Mouse (Mus musculus): ENCODE results near the gene Lasp1.

- TF ChIP-seq CTCF (conservative IDR thresholded peaks at IDR 0.05 in 1 of 2, IDR thresholded peaks at IDR 0.05 in 1 of 2; ENCODE audit: low read depth in 2 of 2, low read length in 2 of 2) = no peak
- no peak for TF ChIP-seq ZNF384 (IDR thresholded peaks at IDR 0.05; ENCODE audit: low read depth, low read length)
- TF ChIP-seq POLR2A (IDR thresholded peaks at IDR 0.05; ENCODE audit: low read depth, low read length) = no peak
- no peak for TF ChIP-seq MAX (IDR thresholded peaks at IDR 0.05; ENCODE audit: low read length)
- no peak for TF ChIP-seq SIN3A (IDR thresholded peaks at IDR 0.05; ENCODE audit: low read length)
- no peak for TF ChIP-seq HCFC1 (IDR thresholded peaks at IDR 0.05; ENCODE audit: low read depth, low read length)
- no peak for TF ChIP-seq MAFK (IDR thresholded peaks at IDR 0.05; ENCODE audit: insufficient replicate concordance, low read length)
- no peak for TF ChIP-seq E2F4 (IDR thresholded peaks at IDR 0.05; ENCODE audit: insufficient replicate concordance, low read depth, low read length)
Measured at GRCm38 (mm10) chr11:97758125-97758524, 40.7 kb upstream of the Lasp1 start.

All from CH12.LX (cell line).